Mouse (Mus musculus) ovary, adult 2 months (tissue): ENCODE results near the gene Vmn2r1. TPM values are rescaled to one million over a fixed set of nuclear protein-coding genes. Genes with fewer than 3 reads are reported as not detected.

Source experiments
- polyA plus RNA-seq: library from polyadenylated mRNA; depleted of rRNA; stranded (reverse); fragments of >200 nt; gene quantifications from 2 replicates; pipeline ENCODE4 v1.2.3, GENCODE M21; 2012; rRNA removed

Vmn2r1 gene
- polyA plus RNA-seq, result 0.02 and 0.06 TPM in 2 replicates

GRCm38 (mm10) chr3:64081247-64081646, at the start of gene Vmn2r1:
Gene Vmn2r1, plus strand, starts transcription at chr3:64081547.

GRCm38 (mm10) chr3:64141878-64142508, 60.6 kb downstream of the Vmn2r1 start, which contains the start of gene Vmn2r2:
Gene Vmn2r2, minus strand, starts transcription at chr3:64141928.

Other genes with a start within 250 kb of the Vmn2r1 start
- 1.4 and 1.8 TPM in 2 replicates for gene Plch1, start 182.1 kb upstream of the Vmn2r1 start, polyA plus RNA-seq
- 5.4 and 11.0 TPM in 2 replicates for gene E130311K13Rik, start 152.1 kb upstream of the Vmn2r1 start, polyA plus RNA-seq
- gene Slc33a1, start 116.8 kb upstream of the Vmn2r1 start, polyA plus RNA-seq, result 22.8 and 24.8 TPM in 2 replicates
- 2.9 and 3.6 TPM in 2 replicates for gene Gmps, start 105.4 kb upstream of the Vmn2r1 start, polyA plus RNA-seq
- gene Vmn2r2, start 60.4 kb downstream of the Vmn2r1 start, polyA plus RNA-seq, result not detected in 2 replicates
- not detected in 2 replicates for gene Vmn2r3, start 208.2 kb downstream of the Vmn2r1 start, polyA plus RNA-seq